8 mouse cellular contexts compared by ENCODE assay signal in genomic region chr5:135263866-135264503, GRCm38 (mm10). TPM values are rescaled to one million over a fixed set of nuclear protein-coding genes. Genes with fewer than 3 reads are reported as not detected.
DNase-seq lines count a peak whose midpoint lies in the region; ATAC-seq and TF ChIP-seq lines count a peak whose summit lies in the region.

No protein-coding gene starts in this region.

- H3K36me3 ChIP-seq in liver, adult 2 months (ENCODE audit: control insufficient read depth, insufficient read depth, low read length) = no peaks in the 10 kb centered on the region
- no peaks in the 10 kb centered on the region for H3K36me3 ChIP-seq in midbrain, embryonic 15.5 days (replicated peaks)

- H3K4me2 ChIP-seq in midbrain, embryonic 15.5 days = 0 out of 2 replicates have a peak overlapping the region, but pooled peaks have one; percentile 7

- H3K9me3 ChIP-seq in midbrain, embryonic 15.5 days = no peaks in the 10 kb centered on the region

- H3K27me3 ChIP-seq in liver, adult 2 months (ENCODE audit: control insufficient read depth, insufficient read depth, low read length) = no peaks in the 10 kb centered on the region
- no peaks in the 10 kb centered on the region for H3K27me3 ChIP-seq in midbrain, embryonic 15.5 days (replicated peaks)

- no peaks in the 10 kb centered on the region for H3K4me1 ChIP-seq in liver, adult 2 months (ENCODE audit: control insufficient read depth, insufficient read depth, low read length)
- no peaks in the 10 kb centered on the region for H3K4me1 ChIP-seq in midbrain, embryonic 15.5 days

- no peak overlapping the region for H3K27ac ChIP-seq in liver, adult 2 months (replicated peaks; ENCODE audit: insufficient read depth, low read depth, low read length)
- peak overlapping the region; percentile 51; the same call in 1 of the 2 replicates for H3K27ac ChIP-seq in midbrain, embryonic 15.5 days

- no peak for TF ChIP-seq POLR2A in liver, adult 2 months (IDR thresholded peaks at IDR 0.05; ENCODE audit: extremely low read depth, insufficient read depth, low read length)

- peak; percentile 81 for ATAC-seq in midbrain, embryonic 15.5 days (replicated peaks)

- no peaks in the 10 kb centered on the region for H3K79me2 ChIP-seq in liver, adult 2 months (ENCODE audit: control insufficient read depth, insufficient read depth, low read length)

- TF ChIP-seq CTCF in liver, adult 2 months (IDR thresholded peaks at IDR 0.05; ENCODE audit: low read depth, low read length) = no peak

- DNase-seq in Muller cell, postnatal 12 days (ENCODE audit: inconsistent ontology term) = peak; percentile 91
- peak; percentile 66 for DNase-seq in embryo, embryonic 10.5 days (ENCODE audit: low spot score)
- DNase-seq in heart, adult 9 months (ENCODE audit: low spot score in 2 of 2) = peak; percentile 58 to 72
- DNase-seq in kidney, adult 18-20 months = peak; percentile 32
- peak; percentile 14 for DNase-seq in liver, adult 2 months (ENCODE audit: extremely low read depth, low read depth, low spot score)
- DNase-seq in thymus, postnatal 25 days = peak; percentile 49
- no peak for DNase-seq in cerebellum, postnatal 4 days (ENCODE audit: low spot score in 2 of 2)

- no peak overlapping the region for H3K9ac ChIP-seq in liver, adult 2 months (ENCODE audit: low read depth, low read length)
- H3K9ac ChIP-seq in midbrain, embryonic 15.5 days = 0 out of 2 replicates have a peak overlapping the region, but pooled peaks have one; percentile 10

- H3K4me3 ChIP-seq in liver, adult 2 months (ENCODE audit: insufficient read depth, low read depth, low read length) = no peak overlapping the region
- H3K4me3 ChIP-seq in midbrain, embryonic 15.5 days = no peak overlapping the region

- 19% methylated on average over 17 of the region's 17 CpGs for WGBS in liver, adult 2 months
- 16% methylated on average over 17 of the region's 17 CpGs for WGBS in midbrain, embryonic 15.5 days

RNA-seq across cellular contexts. Expression of gene Fzd9, which starts 13.0 kb away (rescaled TPM):
- not detected in 2 replicates for total RNA-seq in liver, adult 2 months (2014; rRNA removed)
- 0.05 and 0.07 TPM in 2 replicates for polyA plus RNA-seq in liver, adult 2 months (2012; rRNA removed)
- polyA plus RNA-seq in midbrain, embryonic 15.5 days (2015; fragmentation: Nextera tagmentation; extraction: Ambion mirVana) = 11.5 and 15.4 TPM in 2 replicates

Comparison
In these comparisons a context has a peak if more than half of its experiments do, and no peak if none do; other contexts are left out.
1. DNase-seq: peak in Muller cell, postnatal 12 days (single experiment), embryo, embryonic 10.5 days (single experiment), heart, adult 9 months (2 of 2), kidney, adult 18-20 months (single experiment), liver, adult 2 months (single experiment) and thymus, postnatal 25 days (single experiment); none in cerebellum, postnatal 4 days (0 of 2).
2. RNA of gene Fzd9, which starts 13.0 kb away (polyA plus RNA-seq): 11.5 to 15.4 TPM in midbrain, embryonic 15.5 days; 0.05 to 0.07 TPM in liver, adult 2 months; every median in the first group is over 10 times any median in the second.